Mouse (Mus musculus) liver, postnatal 0 days (tissue): ENCODE data around the gene Trpv3.

ENCODE experiments used
- CTCF ChIP-seq: sonication (generic); IDR thresholded peaks from 2 replicates; pipeline ENCODE4 v1.5.1; 2016; ENCODE audit warnings: antibody characterized with exemption, low read depth
- EP300 ChIP-seq: IDR thresholded peaks from 2 replicates; pipeline ENCODE4 v1.6.1; 2016; ENCODE audit warnings: antibody characterized with exemption, low read depth, mild to moderate bottlenecking

GRCm38 (mm10) chr11:73267267-73267666 is at the start of gene Trpv3:
- TF ChIP-seq CTCF (no peak), EP300 (no peak)
